Mouse (Mus musculus): ENCODE measurements around the gene Olfr1402. TPM values are rescaled to one million over a fixed set of nuclear protein-coding genes. Genes with fewer than 3 reads are reported as not detected.

Gene Olfr1402
- polyA plus RNA-seq (2017; shearing (Covaris generic)), result not detected

DNA sequence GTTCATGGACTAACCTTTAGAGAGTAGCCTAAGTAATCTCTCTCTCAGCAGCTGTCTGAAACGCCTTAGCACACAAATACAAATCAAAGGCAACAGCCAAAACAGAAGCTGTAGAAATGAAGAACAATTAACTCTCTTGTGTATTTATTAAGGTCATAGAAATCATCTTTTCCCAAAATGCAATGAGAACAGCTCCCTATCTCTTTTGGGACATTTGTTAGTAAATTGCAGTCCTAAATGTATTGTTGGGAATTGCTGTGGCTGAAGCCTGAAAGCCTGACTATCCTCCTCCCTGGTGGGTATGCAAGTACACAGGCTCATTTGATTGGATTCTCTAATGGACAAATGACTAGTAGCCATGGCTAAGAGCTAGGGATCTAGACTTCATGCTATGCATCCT, at the start of gene Olfr1402:
TSS of gene Olfr1402 (minus strand) at position 101 of the 400 bp plus-strand sequence.
- no peak for ATAC-seq

DNA sequence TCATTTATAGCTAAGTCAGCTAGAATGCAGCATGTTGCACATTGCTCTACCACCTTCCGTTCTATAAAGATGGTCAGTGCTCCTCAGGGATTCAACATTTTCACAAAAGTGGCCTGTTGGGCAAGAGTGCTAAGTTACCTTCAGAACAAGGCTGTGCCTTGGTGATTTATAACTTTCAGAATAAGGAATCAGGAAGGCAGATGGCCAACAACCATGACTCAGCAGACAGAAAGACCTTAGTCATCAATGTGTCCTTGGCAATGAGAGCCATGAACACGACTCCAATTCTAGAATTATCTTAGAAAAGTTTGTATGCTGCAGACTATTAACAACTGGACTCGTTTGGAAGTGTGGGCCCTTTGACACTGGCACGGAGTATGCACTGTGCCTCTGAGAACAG, 33.5 kb upstream of the Olfr1402 start:
- no peak for ATAC-seq

GRCm38 (mm10) chr3:97438619-97439018, 16.8 kb upstream of the Olfr1402 start:
- ATAC-seq, result no peak

DNA sequence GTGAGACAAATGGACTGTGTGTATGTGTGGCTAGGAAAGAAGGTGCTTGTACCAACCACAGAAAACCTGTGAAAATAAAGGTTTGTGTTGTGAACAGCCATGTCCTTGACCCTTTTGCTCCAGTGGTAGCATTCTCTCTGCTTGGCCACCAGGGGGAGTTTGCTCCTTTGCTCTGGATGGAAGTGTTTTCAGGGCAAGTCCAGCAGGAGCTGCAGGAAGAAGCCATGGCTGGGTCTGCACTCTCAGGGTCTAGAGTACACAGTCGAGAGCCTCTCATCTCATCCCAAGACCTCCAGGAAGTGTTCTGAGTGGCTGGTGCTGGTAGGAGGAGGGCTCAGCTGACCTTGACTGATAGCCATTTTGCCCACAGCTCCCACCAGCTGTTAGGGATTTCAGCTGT, 27.5 kb downstream of the Olfr1402 start:
- ATAC-seq, result no peak

- no peak for ATAC-seq
These were observed 28.7 kb downstream of the Olfr1402 start for GRCm38 (mm10) chr3:97393079-97393478.

DNA sequence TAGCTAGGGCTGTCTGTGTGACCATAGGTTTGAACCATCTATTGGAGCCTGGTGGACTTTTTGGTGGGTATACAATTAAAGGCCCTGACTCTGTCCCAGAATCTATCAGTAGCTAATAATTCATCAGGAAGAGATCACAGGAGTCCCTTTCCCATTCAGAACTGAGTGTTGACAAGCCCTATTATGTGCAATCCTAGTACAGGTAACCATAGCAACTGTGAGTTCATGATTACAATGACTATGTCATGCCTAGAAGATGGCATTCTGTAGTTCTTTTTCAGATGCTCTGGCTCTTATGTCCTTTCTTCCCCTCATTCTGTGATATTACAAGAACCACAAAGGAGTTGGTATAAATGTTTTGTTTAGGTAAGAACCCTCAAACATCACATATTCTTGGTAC, 51.4 kb downstream of the Olfr1402 start:
- ATAC-seq, result no peak

DNA sequence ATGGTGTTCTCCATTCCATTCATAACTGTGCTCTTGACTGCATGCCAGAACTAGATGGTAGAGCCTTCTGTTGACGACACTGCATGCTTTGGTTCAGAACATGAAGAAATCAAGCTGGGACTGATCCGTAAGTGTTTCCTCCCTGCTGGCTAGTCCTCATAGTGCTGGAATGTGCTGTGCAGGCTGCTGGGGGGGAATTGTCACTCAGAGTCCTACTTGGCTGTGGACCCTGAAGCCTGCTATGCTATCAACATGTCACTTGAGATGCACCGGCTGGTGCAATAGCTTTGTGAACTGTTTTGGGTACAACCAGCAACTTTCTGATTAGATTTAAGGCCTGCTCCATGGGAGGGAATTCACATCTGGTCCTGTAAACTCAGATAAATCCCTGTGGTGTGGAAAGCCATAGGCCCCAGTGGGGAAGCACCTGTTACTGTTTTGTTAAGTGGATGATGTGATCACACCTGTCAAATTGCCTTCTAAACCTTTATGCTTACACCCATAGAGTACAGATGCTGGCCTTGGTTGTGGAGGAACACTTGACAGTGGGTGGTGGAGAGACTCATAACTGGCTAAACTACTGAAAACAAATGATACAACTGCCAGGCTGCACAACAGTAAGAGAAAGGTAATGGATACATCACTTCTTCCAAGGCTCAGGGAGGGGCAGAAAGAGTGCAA, 58.3 kb downstream of the Olfr1402 start:
- no peak for ATAC-seq

- ATAC-seq, result no peak
These were observed 63.4 kb downstream of the Olfr1402 start for GRCm38 (mm10) chr3:97358448-97358847.

Other genes with a start within 250 kb of the Olfr1402 start
- gene Bcl9, start 124.1 kb downstream of the Olfr1402 start, polyA plus RNA-seq (2017; shearing (Covaris generic)), result 1 to 10 TPM; 2.7 to 3.2 TPM
- gene Chd1l, start 188.2 kb upstream of the Olfr1402 start, polyA plus RNA-seq (2017; shearing (Covaris generic)), result 10 to 100 TPM; 21.8 TPM
- gene Fmo5, start 206.8 kb upstream of the Olfr1402 start, polyA plus RNA-seq (2017; shearing (Covaris generic)), result 1 to 10 TPM; 7.0 TPM
- gene Prkab2, start 236.2 kb upstream of the Olfr1402 start, polyA plus RNA-seq (2017; shearing (Covaris generic)), result 1 to 10 TPM; 1.7 to 2.2 TPM

Measured in activated CD4-positive, CD25-positive, alpha-beta regulatory T cell, adult 4 months (primary cell).